Mouse (Mus musculus): ENCODE measurements around the gene Adamtsl3.
A peak's percentile ranks its signal among the peaks of the same experiment; 100 is the strongest.

Gene Adamtsl3

DNA sequence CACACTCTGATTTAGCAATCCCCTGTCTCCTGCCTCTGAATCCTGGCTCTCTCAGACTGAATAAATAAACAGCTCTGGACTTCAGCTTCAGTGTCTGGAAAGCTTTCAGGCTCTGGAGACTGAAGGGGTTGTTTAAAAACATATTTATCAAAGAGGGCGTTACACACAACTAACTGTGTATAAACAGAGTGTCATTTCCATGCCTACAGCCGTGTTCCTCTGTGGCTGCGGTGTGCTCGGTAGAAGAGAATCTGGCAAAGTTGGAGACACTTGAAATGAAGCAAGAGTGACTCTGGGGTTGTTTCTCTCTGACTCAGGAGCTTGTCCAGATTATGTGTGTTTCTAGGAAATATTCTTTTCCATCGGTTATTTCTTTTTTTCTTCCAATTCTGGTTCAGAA is 167.0 kb downstream of the Adamtsl3 start:
- DNase-seq (ENCODE audit: low spot score) = no peak

DNA sequence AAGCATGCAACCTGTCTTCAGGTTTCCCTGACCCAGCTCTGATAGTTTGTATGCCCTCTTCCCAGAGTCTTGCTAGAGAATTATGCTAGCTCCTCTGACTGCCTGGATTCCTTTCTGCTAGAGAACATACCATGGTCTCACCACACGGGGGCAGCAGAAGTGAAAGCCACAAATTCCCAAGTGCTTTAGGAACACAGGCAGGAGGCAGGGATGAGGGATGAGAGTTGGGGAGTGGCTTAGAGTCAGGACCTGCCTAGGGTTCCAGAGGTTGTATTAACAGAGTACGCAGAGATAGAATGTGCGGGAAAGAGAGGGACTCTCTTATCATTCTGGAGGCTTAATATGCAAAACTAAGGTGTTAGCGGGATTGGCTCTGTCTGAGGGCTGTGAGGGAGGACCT is 168.6 kb downstream of the Adamtsl3 start:
- peak; percentile 46 for DNase-seq (ENCODE audit: low spot score)

DNA sequence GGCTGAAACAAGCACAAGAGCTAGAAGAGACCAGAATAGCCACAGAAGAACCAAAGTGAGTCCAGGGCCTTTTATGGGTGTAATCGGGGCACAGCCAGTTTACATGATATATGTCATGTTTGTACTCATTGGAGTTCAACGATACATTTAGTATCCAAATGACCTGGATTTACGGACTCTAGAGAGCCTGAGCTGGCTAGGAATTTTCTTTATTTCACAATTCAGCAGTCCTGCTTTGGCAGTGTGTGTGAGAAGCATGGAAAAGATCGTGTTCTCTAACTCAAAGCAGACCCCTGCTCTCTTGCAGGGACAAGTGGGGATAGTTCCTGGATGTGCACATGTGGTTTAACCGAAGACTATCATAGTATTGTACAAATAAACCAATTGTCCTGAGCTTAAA is 195.1 kb downstream of the Adamtsl3 start:
- DNase-seq (ENCODE audit: low spot score) = no peak

DNA sequence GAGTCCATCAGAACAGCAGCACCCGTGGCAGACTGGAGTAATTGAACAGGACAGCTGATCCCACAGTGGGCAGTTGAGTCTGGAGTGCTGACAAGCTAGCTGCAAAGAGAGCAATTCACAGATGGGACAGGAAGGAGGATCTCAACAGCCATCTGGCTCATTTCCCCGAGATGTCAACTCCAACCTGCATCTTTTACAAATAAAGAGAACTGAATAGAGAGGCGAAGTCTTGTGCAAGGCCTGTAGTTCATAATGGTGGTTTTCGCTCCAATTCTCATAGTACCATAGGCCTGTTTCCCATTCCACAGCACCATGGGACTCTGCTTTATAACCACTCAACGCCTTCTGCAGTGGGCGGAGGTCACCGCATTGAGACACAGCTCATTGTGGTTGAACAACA is 195.9 kb downstream of the Adamtsl3 start:
- no peak for DNase-seq (ENCODE audit: low spot score)

DNA sequence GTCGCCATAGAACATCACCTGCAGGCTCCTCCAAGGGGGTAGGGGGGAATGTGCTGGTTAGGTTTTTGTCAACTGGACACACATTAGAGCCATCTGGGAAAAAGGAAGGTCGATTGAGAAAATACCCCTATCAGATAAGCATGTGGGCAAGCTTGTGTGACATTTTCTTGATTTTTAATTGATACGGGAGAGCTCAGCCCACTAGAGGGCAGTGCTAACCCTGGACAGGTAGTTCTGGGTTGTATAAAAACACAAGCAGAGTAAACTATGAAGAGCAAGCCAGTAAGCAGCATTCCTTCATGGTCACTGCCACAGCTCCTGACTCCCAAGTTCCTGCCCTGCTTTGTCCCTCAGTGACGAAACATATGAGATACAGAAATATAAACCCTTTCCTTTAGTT is 197.7 kb downstream of the Adamtsl3 start:
- no peak for DNase-seq (ENCODE audit: low spot score)

DNA sequence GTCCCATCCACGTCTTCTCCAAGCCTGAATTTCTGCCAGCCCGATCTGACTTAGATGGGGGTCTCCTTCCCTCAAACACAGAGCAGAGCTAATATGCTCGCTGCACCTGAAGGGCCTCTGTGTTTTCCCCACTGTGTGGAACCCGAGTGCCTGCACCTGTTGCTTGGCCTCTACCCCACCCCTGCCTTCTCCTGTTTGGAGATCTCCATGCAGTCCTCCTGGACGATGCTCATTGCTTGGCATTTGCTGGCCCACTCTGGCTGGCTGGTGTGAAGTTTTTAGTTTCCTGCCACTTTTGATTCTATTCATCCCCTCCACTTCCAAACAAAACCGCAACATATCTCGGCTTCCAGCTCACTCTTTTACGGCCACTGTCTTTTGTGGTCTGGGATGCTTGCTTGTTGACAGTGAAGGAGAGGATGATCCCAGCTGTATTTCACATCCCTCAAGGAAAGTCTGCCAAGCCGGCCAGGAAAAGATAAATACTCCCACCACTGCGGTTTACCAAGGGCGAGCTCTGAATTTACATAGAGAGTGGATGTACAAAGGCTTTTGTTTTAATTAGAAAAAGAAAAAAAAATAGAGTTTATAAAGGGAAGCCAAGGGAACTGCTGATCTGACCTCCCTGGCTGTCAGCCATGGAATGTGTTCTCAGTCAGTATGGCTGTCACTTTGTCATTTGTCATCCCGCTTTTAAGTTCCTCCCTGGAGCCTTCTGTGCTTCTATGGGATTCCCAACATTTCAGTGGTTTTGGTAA is 198.4 kb downstream of the Adamtsl3 start:
- no peak for DNase-seq (ENCODE audit: low spot score)

DNA sequence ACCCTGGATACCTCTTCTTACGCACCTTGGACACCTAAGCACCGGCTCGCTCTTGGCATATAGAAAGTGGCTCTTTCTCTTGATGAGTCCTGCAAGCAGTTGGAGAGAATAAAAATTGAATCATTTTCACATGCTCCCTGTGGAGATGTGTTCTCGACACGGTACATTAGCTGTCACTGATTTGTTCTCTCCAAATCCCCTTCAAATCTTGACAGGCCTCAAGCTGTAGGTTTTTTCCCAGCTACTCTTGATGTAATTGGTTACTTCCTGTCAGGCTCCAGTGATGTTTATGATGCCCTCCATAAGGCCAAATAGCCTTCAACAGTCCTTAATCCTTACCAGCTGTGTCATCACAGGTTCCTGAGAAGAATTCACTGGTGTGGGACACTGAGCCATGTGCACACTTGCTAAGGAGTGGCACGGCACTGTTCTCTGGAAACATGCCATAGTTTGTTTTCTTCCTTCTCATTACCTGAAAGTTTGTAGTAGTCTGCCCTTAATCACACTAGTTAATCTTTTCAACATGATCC is 209.0 kb downstream of the Adamtsl3 start:
- no peak for DNase-seq (ENCODE audit: low spot score)

DNA sequence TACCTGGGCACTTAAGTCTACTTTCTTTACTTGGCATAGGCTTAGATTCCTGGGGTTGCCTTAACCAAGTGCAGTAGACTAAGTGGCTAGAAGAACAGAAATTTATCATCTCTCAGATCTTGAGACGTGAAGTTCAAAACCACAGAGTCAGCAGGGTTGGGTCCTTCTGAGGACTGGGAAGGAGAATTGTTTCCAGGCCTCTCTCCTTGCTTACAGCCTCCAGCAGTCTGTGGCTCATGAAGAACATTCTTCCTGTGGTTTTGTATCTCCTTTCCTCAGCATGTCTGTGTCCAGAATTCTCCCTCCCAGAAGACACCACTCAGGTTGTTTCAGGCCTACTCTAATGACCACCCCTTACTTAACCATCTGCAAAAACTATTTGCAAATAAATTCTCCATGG is 216.5 kb downstream of the Adamtsl3 start:
- DNase-seq (ENCODE audit: low spot score) = no peak

DNA sequence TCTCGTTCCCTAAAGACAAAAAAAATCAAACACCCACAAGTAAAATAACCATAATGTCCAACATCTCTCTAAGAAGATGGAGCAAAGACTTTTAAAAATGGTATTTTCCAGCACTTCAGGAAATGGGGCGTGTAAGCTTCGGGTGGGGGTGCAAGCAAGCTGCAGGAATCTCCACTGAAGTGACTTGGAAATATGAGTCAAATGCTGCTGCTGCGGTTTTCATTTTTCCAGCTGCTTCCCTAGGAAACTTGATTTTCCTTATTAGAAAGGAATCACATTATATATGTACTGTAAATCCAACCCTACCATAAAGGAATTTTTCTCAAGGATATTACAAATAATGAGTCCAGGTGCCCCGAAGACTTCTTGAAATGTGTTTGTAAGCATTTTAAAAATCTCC is 220.3 kb downstream of the Adamtsl3 start:
- no peak for DNase-seq (ENCODE audit: low spot score)

DNA sequence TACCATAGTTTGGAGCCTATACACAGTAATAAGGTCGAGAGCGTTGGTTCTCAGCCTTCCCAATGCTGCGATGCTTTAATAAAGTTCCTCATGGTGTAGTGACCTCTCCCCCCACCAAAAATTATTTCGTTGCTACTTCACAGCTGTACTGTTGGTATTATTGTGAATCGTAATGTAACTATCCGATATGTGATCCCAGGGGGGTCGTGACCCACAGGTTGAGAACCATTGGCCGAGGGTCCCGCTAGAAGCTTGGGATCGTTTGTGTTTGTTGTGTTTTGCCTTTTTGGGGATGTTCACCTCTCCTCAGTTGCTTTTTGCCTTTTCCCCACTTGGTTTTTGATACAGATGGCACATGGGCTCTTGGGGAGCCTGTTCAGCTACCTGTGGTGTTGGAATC is 220.9 kb downstream of the Adamtsl3 start:
- no peak for DNase-seq (ENCODE audit: low spot score)

DNA sequence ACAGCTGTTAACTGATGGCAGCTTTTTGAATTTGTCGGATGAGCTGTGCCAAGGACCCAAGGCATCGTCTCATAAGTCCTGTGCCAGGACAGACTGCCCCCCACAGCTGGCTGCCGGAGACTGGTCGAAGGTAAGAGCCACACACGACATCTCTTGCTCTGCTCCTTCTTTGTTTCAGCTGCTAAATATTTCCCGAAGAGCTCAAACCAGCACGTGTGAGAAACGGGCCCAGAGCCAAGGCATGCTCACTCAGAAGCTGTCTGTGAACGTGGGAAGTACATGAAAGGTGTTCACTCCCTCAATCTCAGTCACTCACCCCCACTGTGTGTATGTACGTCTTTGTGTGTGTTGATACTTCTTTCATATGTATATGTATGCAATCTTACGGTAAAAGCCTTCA is 221.6 kb downstream of the Adamtsl3 start:
- DNase-seq (ENCODE audit: low spot score) = no peak

DNA sequence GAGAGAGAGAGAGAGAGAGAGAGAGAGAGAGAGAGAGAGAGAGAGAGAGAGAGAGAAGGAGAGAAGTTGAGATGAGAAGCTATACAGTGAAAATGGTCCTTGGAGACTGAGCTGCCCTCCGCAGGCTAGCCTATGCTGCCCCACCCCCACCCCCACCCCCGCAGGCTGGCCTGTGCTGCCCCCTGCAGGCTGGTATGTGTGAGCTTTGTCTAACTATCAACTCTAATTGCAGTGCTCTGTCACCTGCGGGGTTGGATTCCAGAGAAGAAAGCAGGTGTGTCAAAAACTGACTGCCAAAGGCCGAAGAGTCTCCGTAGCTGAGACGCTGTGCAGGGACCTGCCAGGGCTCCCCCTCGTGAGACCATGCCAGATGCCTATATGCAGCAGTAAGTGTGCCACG is 231.2 kb downstream of the Adamtsl3 start:
- no peak for DNase-seq (ENCODE audit: low spot score)

DNA sequence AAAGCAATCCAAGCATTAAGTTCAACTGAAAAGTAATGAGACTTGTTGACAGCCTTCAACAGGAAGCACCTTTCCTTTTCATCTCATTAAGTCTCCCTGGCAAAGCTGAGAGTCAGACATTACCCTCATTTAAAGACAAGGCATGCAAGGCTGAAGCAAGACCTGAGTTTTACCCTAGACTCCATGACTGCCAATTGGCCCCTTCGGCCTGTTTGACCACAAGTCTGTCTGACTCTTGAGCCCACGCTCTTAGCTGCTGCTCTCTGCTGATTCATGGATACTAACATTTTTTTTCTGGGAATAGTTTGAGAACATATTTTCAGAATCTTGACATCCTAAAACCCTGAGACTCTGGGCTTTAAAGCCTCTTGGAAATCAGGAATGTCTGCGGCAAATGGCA is 232.3 kb downstream of the Adamtsl3 start:
- no peak for DNase-seq (ENCODE audit: low spot score)

DNA sequence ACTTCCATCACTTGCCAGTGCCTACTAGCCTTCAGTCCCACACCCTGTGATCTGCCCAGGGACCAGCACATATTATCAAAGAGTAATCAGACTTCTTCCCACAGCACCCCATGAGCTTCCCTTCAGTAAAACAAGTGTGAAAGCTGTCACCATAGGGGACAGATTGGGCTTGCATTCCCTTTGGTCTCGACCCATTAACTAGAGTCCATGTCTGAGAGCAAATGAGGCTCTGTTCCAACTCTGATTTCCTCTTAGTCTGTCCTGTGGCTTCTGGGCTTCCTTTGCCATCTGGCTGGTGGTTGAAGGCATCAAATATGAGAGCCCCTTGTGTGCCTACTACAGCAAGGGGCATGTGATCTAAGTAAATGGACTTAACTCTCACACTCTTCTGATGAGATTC is 237.5 kb downstream of the Adamtsl3 start:
- DNase-seq (ENCODE audit: low spot score) = no peak

DNA sequence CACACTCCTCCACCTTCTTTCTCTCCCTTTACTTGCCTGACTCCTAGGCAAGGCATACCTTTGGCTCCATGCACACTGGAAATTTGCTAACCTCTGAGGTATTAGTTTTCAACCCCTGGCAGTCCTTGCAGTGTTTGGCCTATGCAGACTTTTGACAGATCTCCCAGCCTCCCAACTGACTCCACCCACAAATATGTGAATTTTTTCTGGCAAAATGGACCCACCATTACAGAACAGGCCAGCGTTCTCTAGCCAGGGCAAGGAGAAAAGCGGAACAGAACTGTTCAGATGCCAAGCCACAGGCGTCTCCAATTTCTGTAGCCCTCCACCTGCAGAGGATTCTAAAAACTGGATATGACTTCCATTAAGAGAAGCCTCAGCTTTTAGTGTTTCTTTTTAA is 244.5 kb downstream of the Adamtsl3 start:
- no peak for DNase-seq (ENCODE audit: low spot score)

DNA sequence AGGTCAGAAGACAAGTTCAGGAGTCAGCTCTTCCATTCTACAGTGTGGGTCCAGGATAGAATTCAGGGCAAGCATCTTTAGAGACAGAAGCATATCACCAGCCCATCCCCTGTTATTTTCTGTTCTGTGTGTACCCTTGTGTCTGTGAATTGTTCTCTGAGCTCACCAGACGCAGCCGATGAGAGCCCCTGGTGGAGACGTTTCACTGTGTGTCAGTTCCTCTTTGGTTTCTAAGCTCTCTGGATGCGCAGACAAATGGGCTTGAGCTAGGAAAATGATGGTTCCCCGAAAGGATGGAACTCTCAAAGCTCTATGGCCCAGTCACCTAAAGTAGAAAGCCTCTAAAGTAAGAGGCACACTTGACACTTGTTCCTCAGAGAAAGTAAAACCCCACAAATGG is 246.3 kb downstream of the Adamtsl3 start:
- no peak for DNase-seq (ENCODE audit: low spot score)

DNA sequence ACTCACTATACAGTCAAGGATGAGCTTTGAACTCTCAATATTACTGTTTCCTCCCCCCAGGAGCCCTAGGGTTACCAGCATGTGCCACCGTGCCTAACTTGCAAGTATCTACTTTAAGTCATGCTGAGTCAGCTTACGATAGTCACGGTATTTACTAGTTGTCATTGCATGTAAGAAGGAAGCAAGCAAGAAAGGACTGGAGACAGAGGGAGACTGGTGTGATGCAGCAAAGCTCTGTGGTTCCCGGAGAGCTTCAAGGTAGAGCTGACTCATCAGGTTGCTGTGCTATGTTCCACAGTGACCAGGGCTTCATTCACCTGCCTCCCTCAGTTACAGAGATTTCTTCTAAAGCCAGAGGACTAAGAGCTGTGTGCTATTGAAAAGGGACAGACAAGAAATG is 247.0 kb downstream of the Adamtsl3 start:
- DNase-seq (ENCODE audit: low spot score) = no peak

DNA sequence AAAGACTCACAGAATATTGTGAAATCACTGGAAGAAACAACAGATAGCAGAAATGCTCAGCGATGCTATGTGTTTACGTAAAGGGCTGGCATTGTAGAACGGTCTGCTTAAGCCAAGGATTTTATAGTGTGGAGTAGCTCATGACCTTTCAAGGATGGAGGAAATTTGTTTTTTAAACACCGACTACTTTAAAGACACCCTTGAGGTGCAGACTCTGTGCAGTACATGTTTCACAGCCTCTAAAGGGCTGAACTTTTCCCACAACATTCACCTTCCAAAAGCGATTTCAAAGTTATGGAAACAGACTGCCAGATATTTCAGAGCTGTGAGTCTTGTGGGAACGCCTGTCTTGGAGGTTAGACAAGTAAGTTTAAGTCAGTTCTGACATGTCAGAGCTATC is 255.4 kb downstream of the Adamtsl3 start:
- no peak for DNase-seq (ENCODE audit: low spot score)

DNA sequence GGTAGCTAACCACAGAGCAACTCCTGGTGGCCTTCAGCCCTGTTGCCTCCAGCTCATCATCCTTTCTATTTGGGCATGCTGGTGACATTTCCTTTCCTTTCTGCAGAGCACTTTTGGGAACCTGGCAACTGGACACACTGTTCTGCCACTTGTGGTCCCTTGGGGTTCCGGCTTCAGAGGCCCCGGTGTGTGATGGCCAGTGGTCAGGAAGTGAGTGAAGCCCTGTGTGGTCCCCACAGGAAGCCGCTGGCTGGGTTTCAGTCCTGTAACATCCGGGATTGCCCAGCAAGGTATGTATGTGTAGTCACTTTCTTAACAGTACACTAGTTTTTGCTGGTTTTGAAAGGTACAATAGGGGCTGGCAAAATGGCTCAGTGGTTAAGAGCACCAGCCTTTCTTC is 266.5 kb downstream of the Adamtsl3 start:
- DNase-seq (ENCODE audit: low spot score) = no peak

DNA sequence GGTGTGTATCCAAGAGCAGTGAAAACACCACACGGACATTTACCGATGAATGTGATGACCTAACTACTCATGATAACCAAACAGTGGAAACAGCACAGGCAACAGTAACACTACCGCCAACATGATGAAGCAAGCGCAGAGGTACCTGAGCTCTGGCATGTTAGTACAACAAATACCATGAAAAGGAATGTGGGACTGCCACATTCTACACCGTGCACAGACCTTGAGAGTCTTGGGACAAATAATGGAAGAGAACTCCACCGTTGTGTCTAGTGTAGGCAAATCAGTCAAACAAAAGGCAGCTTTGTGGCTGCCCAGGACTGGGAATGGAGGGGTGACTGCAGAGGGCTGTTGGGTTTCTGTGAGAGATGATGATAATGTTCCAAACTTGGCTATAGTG is 269.9 kb downstream of the Adamtsl3 start:
- DNase-seq (ENCODE audit: low spot score) = no peak

DNA sequence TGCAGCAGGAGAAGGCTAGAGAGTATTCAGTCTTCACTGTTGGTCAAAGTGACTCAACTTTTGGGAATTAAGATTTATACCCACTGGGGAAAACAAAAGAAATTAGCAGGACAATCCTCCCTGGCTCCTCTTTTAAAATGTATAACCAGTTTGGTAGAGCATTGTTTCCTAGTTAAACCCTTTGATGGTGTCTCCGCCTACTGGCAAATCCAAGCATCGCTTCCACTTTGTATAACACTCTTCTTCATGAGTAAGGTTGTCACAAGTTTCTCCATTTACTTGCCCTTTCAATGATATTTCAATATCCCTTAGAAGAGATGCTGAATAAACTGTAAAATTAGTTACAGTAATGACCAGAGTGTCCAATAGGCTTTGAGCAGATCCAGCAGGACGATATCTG is 274.1 kb downstream of the Adamtsl3 start:
- peak; percentile 4 for DNase-seq (ENCODE audit: low spot score)

DNA sequence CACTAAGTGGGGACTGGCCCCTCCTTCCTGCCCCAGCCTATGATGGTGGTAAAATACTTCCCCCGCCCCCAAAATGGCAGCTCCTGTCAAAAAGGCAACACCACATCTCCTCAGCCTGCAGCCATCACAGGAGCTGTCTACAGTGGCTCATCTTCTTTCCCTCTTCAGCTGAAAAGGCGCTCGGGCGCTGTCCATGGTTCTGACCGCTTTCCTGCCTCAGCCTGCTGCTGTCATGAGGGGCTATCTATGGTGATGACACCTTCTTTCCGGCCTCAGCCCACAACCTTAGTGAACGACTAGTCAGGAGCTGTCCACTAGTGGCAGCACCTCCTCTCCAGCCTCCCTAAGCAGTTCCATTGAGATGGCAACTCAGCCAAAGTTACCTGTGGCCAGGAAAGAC is 289.8 kb downstream of the Adamtsl3 start:
- no peak for DNase-seq (ENCODE audit: low spot score)

DNA sequence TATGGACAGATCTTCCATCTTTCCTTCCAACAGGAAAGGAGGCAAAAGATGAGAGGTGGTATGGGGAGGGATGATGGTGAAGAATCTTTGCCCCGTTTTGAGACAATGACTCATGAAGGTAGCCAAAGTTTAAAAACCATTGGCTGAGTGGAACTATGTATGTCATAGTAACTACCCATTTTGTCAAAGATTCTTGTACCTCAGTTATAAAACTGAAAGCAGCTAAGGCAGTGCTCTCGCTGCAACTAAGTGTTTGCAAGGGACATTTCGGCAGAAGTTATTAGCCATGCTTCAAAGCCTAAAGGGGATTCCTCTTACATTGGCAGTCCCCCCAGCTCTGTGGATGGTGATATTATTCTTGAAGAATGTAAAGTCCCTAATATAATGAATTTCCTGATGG is 311.7 kb downstream of the Adamtsl3 start:
- no peak for DNase-seq (ENCODE audit: low spot score)

DNA sequence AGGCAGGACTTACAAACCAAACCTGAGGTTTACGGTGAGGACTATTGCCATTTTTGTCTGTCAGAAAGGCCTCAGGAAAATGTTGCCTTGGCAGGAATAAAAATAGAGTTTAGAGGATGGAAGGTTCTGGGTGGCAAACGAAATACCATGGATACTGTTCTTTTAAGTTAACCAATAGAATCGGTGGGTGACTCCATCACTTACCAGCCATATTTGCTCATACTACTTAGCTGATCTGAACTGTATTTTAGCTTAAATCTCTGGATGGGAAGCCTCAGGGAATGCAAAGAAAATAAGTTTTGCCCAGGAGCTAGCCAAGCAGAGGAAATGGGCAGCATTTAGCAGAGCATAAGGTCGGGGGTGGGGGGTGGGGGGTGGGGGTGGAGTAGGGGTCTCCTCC is 312.4 kb downstream of the Adamtsl3 start:
- no peak for DNase-seq (ENCODE audit: low spot score)
